Mouse (Mus musculus) CH12.LX (cell line): ENCODE data around the gene Uba5. TPM values are rescaled to one million over a fixed set of nuclear protein-coding genes. Genes with fewer than 3 reads are reported as not detected.
A peak's percentile ranks its signal among the peaks of the same experiment; 100 is the strongest.

Experiments
- DNase-seq: peaks from one replicate; pipeline ENCODE4 v3.0.0-alpha.2; 2013; ENCODE audit errors: extremely low read depth
- H3K27ac ChIP-seq: 2 replicates; pipeline ENCODE4 v1.5.1; 2012; ENCODE audit warnings: low read depth, mild to moderate bottlenecking, control low read depth, moderate library complexity; ENCODE audit not compliant: insufficient read depth
- H3K27me3 ChIP-seq: replicated peaks from 2 replicates; pipeline ENCODE3; 2012; ENCODE audit warnings: inconsistent platforms
- H3K36me3 ChIP-seq, 2 experiments: replicated peaks in 1 of 2; 2 replicates each; pipeline versions ENCODE3 to v1.6.1; 2012; ENCODE audit warnings: inconsistent platforms in 1 of 2, low read length in 1 of 2, mild to moderate bottlenecking in 1 of 2, mixed read lengths in 1 of 2, moderate library complexity in 1 of 2; ENCODE audit not compliant: control insufficient read depth in 1 of 2, insufficient read depth in 1 of 2
- H3K4me1 ChIP-seq, 2 experiments: 2 replicates each; pipeline ENCODE4 v1.6.1; 2012; ENCODE audit warnings: inconsistent platforms in 1 of 2, moderate library complexity in 1 of 2; ENCODE audit not compliant: insufficient read depth in 2 of 2, control insufficient read depth in 1 of 2
- H3K4me2 ChIP-seq: 2 replicates; pipeline ENCODE4 v1.6.1; 2012; ENCODE audit warnings: low read depth, mild to moderate bottlenecking, control low read depth; ENCODE audit not compliant: poor library complexity, insufficient read depth, severe bottlenecking
- H3K4me3 ChIP-seq, 3 experiments: fragments of 150-350 bp in 1 of 3; sonication (generic) in 1 of 3; replicated peaks in 1 of 3; 2 replicates each; pipeline versions ENCODE3 to v1.5.1; 2011 to 2012; ENCODE audit warnings: low read depth in 2 of 3, low read length in 2 of 3, mild to moderate bottlenecking in 2 of 3, moderate library complexity in 2 of 3, control low read depth in 1 of 3, improper control_type of control experiment in 1 of 3, inconsistent platforms in 1 of 3, mixed read lengths in 1 of 3; ENCODE audit not compliant: poor library complexity in 1 of 3
- H3K79me2 ChIP-seq: replicated peaks from 2 replicates; pipeline ENCODE4 v1.6.1; 2012; ENCODE audit warnings: mild to moderate bottlenecking, moderate library complexity; ENCODE audit not compliant: control insufficient read depth, poor library complexity, insufficient read depth, severe bottlenecking; ENCODE audit errors: extremely low read depth
- H3K9ac ChIP-seq: 2 replicates; pipeline ENCODE4 v1.6.1; 2012; ENCODE audit warnings: low read depth, mild to moderate bottlenecking, control low read depth, moderate library complexity; ENCODE audit not compliant: insufficient read depth
- H3K9me3 ChIP-seq: replicated peaks from 2 replicates; pipeline ENCODE3; 2012; ENCODE audit warnings: low read length, inconsistent platforms, mixed read lengths
- CTCF ChIP-seq, 2 experiments: IDR thresholded peaks in 1 of 2; conservative IDR thresholded peaks in 1 of 2; 2 replicates each; pipeline ENCODE4 v1.5.1; 2011 to 2012; ENCODE audit warnings: low read depth in 2 of 2, low read length in 2 of 2, improper control_type of control experiment in 1 of 2, inconsistent platforms in 1 of 2, mild to moderate bottlenecking in 1 of 2, moderate library complexity in 1 of 2
- KAT2A ChIP-seq: IDR thresholded peaks from 2 replicates; pipeline ENCODE4 v1.6.1; 2012; ENCODE audit warnings: low read length, improper control_type of control experiment, inconsistent platforms; ENCODE audit not compliant: insufficient replicate concordance
- MAX ChIP-seq: IDR thresholded peaks from 2 replicates; pipeline ENCODE4 v1.6.1; 2011; ENCODE audit warnings: low read length, improper control_type of control experiment
- MAZ ChIP-seq: IDR thresholded peaks from 2 replicates; pipeline ENCODE4 v1.6.1; 2012; ENCODE audit warnings: low read depth, mild to moderate bottlenecking, inconsistent platforms, low read length, improper control_type of control experiment, moderate library complexity
- MXI1 ChIP-seq: IDR thresholded peaks from 2 replicates; pipeline ENCODE4 v1.6.1; 2011; ENCODE audit warnings: mild to moderate bottlenecking, low read depth, low read length, improper control_type of control experiment
- NELFE ChIP-seq: IDR thresholded peaks from 2 replicates; pipeline ENCODE4 v1.6.1; 2011; ENCODE audit warnings: low read depth, low read length, improper control_type of control experiment
- NRF1 ChIP-seq: IDR thresholded peaks from 2 replicates; pipeline ENCODE4 v1.6.1; 2014; ENCODE audit warnings: low read depth, mild to moderate bottlenecking, inconsistent platforms, low read length, improper control_type of control experiment, moderate library complexity
- POLR2AphosphoS2 ChIP-seq: IDR thresholded peaks from 2 replicates; pipeline ENCODE4 v1.6.1; 2011; ENCODE audit warnings: low read depth, low read length, improper control_type of control experiment
- RAD21 ChIP-seq: IDR thresholded peaks from 2 replicates; pipeline ENCODE4 v1.6.1; 2011; ENCODE audit warnings: low read depth, mild to moderate bottlenecking, low read length, improper control_type of control experiment, moderate library complexity
- SMC3 ChIP-seq: IDR thresholded peaks from 2 replicates; pipeline ENCODE4 v1.6.1; 2011; ENCODE audit warnings: low read depth, low read length, improper control_type of control experiment
- TCF12 ChIP-seq: IDR thresholded peaks from 2 replicates; pipeline ENCODE4 v1.6.1; 2014; ENCODE audit warnings: low read depth, mild to moderate bottlenecking, inconsistent platforms, low read length, improper control_type of control experiment
- UBTF ChIP-seq: IDR thresholded peaks from 2 replicates; pipeline ENCODE4 v1.6.1; 2012; ENCODE audit warnings: low read depth, mild to moderate bottlenecking, inconsistent platforms, low read length, improper control_type of control experiment, moderate library complexity
- USF1 ChIP-seq: IDR thresholded peaks from 2 replicates; pipeline ENCODE4 v1.6.1; 2014; ENCODE audit warnings: low read depth, mild to moderate bottlenecking, inconsistent platforms, low read length, improper control_type of control experiment
- dilution Hi-C: fragments of 300-500 bp; cut with MboI; formaldehyde crosslinking; loops from 2 replicates; pipeline ENCODE4 v1.14.3; 2020; ENCODE audit warnings: low sequenced_read_pairs; ENCODE audit not compliant: extremely low pct_unique_long_range_greater_than_20kb, extremely low pct_ligation_motif_present
- in situ Hi-C: fragments of 300-500 bp; cut with MboI; formaldehyde crosslinking; loops from 3 replicates; pipeline ENCODE4 v1.14.3; 2019; ENCODE audit warnings: low sequenced_read_pairs, low pct_ligation_motif_present, low pct_unique_long_range_greater_than_20kb, mixed read lengths
- polyA plus RNA-seq: library from polyadenylated mRNA; unstranded; fragments of >175 nt; gene quantifications from 2 replicates; pipeline ENCODE4 v1.2.1, GENCODE M21; 2012; ENCODE audit warnings: low read depth; ENCODE audit not compliant: insufficient read length
- total RNA-seq, 2 experiments: library from RNA; depleted of rRNA; stranded (reverse); fragments of 300-350 nt in 1 of 2; fragments of >200 nt in 1 of 2; gene quantifications; 2 replicates each; pipeline ENCODE4 v1.2.3; 2012 to 2014

Gene Uba5
- total and polyA plus RNA-seq, 3 experiments: 24.0 to 33.4 (median 29.3) TPM

DNA sequence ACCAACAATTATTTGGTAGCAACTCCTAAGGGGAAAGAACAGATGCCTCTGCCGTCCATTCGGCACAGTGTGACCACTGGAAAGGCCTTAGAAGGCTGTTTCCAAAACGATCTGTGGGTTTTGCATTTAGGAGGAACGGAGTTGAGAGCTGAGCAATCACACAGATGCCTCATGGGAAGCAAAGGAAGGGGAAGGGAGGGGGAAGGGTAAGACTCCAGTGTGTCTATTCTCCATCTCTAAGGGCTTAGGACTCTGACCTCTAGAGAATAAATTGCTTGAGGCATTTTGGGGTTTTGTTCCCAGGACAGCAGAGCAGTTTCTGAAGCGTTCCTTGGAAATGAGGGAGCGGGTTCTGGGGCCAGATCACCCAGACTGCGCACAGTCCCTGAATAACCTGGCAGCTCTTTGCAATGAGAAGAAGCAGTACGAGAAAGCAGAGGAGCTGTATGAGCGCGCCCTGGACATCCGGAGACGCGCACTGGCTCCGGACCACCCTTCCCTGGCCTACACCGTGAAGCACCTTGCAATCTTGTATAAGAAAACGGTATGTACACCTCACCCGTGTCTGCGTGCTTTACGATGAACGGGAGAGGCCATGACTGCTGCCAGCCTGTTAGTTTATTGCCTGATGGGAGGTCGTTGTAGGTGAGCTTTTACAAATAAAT lies 23.8 kb downstream of the Uba5 start:
- in situ Hi-C loops: no loop called here
- dilution Hi-C loops: no loop called here

DNA sequence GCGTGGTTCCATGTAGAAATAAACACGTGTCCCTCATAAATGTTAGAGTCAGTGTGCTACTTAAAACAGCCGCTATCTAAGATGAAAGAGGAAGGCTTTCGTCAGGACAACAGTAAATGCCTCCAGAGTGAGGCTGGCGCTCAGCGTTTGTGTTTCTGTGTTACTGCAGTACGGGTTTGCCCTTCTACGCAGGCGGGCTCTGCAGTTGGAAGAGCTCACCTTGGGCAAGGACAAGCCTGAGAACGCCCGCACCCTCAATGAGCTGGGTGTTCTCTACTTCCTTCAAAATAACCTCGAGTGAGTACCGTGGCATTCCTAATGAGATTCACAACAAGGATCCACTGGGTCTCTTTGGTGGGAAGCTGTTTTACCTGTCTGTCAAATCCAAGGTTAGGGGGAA lies 24.7 kb downstream of the Uba5 start:
- H3K4me3 ChIP-seq: no peak overlapping the region
- in situ Hi-C loops: no loop called here

More for the DNA sequence above, 23.8 kb downstream of the Uba5 start:
- no peak overlapping the region for H3K27ac ChIP-seq
- no peaks in the 10 kb centered on the region for H3K27me3 ChIP-seq
- no peak overlapping the region for H3K9ac ChIP-seq
- DNase-seq: no peak
- H3K4me1 ChIP-seq: 0 out of 4 replicates have a peak, but pooled peaks cover 0 to 3% of the 10 kb centered on the region in 2 experiments
- H3K9me3 ChIP-seq: no peaks in the 10 kb centered on the region
- H3K36me3 ChIP-seq: peaks cover 0 to 6% of the 10 kb centered on the region in 2 experiments
- no peak overlapping the region for H3K4me3 ChIP-seq
- TF ChIP-seq MXI1 (no peak), UBTF (no peak), USF1 (no peak)
- H3K4me2 ChIP-seq: no peak overlapping the region
- H3K79me2 ChIP-seq: no peaks in the 10 kb centered on the region

DNA sequence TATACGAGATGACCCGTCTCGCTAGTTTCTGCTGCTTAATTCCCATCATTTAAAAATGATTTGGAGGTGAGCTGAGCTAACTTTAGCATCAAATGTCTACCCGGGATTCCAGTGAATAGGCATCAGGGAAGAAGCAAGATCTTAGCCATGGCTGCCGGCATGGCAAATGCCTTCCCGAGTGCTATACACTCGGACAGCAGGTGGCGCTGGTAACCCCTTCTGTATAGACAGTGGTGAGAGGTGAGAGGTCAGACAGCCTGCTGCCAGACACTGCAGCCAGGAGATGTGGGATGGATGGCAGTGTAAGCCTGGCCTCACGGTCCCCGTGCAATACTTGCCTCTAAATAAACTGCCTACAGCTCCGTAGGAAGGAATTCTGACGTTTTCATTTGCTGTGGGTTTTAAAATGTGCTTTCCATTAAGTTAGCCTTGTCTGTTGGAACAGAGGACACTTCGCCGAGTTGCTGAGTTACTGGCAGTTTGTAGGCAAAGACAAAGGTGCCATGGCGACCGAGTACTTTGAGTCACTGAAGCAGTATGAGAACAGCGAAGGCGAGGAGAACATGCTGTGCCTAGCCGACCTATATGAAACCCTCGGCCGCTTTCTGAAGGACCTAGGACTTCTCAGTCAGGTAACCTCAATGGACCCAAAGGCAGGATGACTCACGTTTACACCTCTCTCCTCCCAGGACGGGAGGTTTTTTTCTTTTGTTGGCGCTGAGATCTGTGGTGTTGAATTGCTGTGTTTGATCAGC lies 27.5 kb downstream of the Uba5 start:
- DNase-seq: peak; percentile 74
- H3K79me2 ChIP-seq: no peaks in the 10 kb centered on the region
- in situ Hi-C loops: no loop called here
- dilution Hi-C loops: no loop called here
- H3K27me3 ChIP-seq: no peaks in the 10 kb centered on the region
- H3K9me3 ChIP-seq: no peaks in the 10 kb centered on the region
- TF ChIP-seq MAZ: no peak
- TF ChIP-seq RAD21: peak; percentile 51
- TF ChIP-seq SMC3: peak; percentile 65
- TF ChIP-seq CTCF (conservative IDR thresholded peaks at IDR 0.05 in 1 of 2, IDR thresholded peaks at IDR 0.05 in 1 of 2; ENCODE audit: low read depth in 2 of 2, low read length in 2 of 2): peak; percentile 52 to 82
- TF ChIP-seq KAT2A: no peak
- 0 out of 2 replicates have a peak, but pooled peaks have one; percentile 22 for TF ChIP-seq NELFE
- TF ChIP-seq, all 38 proteins: peak for 4
- Histone ChIP-seq H3K4me3 (no peak overlapping the region), H3K27ac (no peak overlapping the region), H3K4me1 (0 out of 4 replicates have a peak, but pooled peaks cover 0 to 3% of the 10 kb centered on the region in 2 experiments), H3K36me3 (peaks cover 0 to 4% of the 10 kb centered on the region in 2 experiments), H3K9ac (no peak overlapping the region), H3K4me2 (no peak overlapping the region)

More for the DNA sequence above, 24.7 kb downstream of the Uba5 start:
- Histone ChIP-seq H3K27me3 (no peaks in the 10 kb centered on the region), H3K4me2 (no peak overlapping the region), H3K27ac (no peak overlapping the region), H3K9ac (no peak overlapping the region), H3K9me3 (no peaks in the 10 kb centered on the region), H3K79me2 (no peaks in the 10 kb centered on the region), H3K4me1 (0 out of 4 replicates have a peak, but pooled peaks cover 0 to 3% of the 10 kb centered on the region in 2 experiments), H3K36me3 (peaks cover 0 to 6% of the 10 kb centered on the region in 2 experiments)
- dilution Hi-C loops: no loop called here
- DNase-seq: no peak
- TF ChIP-seq NRF1 (no peak), MXI1 (no peak), TCF12 (no peak), RAD21 (no peak), MAX (no peak), POLR2AphosphoS2 (no peak)
